Mouse (Mus musculus) ES-E14 (cell line): ENCODE measurements around the gene Spty2d1. TPM values are rescaled to one million over a fixed set of nuclear protein-coding genes. Genes with fewer than 3 reads are reported as not detected.
"Not testable (repeated sequence)": the region's sequence is repeated elsewhere in the genome, so short reads cannot be mapped to it uniquely, and the experiment has no call there.

Experiments
- DNase-seq: peaks from one replicate; pipeline ENCODE4 v3.0.0-alpha.2; 2013; ENCODE audit warnings: low read depth, low spot score
- H3K27ac ChIP-seq: 2 replicates; pipeline ENCODE4 v1.5.1; 2012; ENCODE audit warnings: low read depth, mild to moderate bottlenecking, low read length, moderate library complexity, mixed read lengths; ENCODE audit not compliant: poor library complexity, insufficient read depth, severe bottlenecking
- H3K36me3 ChIP-seq: 2 replicates; pipeline ENCODE4 v1.6.1; 2012; ENCODE audit warnings: mild to moderate bottlenecking, low read length, moderate library complexity, mixed read lengths; ENCODE audit not compliant: control insufficient read depth, poor library complexity, insufficient read depth, severe bottlenecking
- H3K4me1 ChIP-seq, 2 experiments: fragments of 150-350 bp in 1 of 2; sonication (generic) in 1 of 2; 2 replicates each; pipeline ENCODE4 v1.6.1; 2012; ENCODE audit warnings: low read length in 2 of 2, mild to moderate bottlenecking in 1 of 2, mixed read lengths in 1 of 2; ENCODE audit not compliant: control insufficient read depth in 2 of 2, insufficient read depth in 2 of 2, poor library complexity in 1 of 2
- H3K4me3 ChIP-seq, 2 experiments: fragments of 150-350 bp in 1 of 2; sonication (generic) in 1 of 2; 2 replicates each; pipeline ENCODE4 v1.5.1; 2012; ENCODE audit warnings: low read length in 2 of 2, low read depth in 1 of 2, mild to moderate bottlenecking in 1 of 2, mixed read lengths in 1 of 2; ENCODE audit not compliant: insufficient read depth in 1 of 2, poor library complexity in 1 of 2, severe bottlenecking in 1 of 2
- H3K9ac ChIP-seq: 2 replicates; pipeline ENCODE4 v1.6.1; 2012; ENCODE audit warnings: low read depth, mild to moderate bottlenecking, low read length, mixed read lengths; ENCODE audit not compliant: poor library complexity, insufficient read depth, severe bottlenecking
- H3K9me3 ChIP-seq: fragments of 150-350 bp; sonication (generic); 2 replicates; pipeline ENCODE4 v1.6.1; 2012; ENCODE audit warnings: low read depth, mild to moderate bottlenecking, low read length; ENCODE audit not compliant: control insufficient read depth, insufficient read depth
- CHD2 ChIP-seq: IDR thresholded peaks from 2 replicates; pipeline ENCODE4 v1.6.1; 2014; ENCODE audit warnings: mild to moderate bottlenecking, low read depth, low read length, inconsistent platforms
- HCFC1 ChIP-seq: IDR thresholded peaks from 2 replicates; pipeline ENCODE4 v1.6.1; 2012; ENCODE audit warnings: low read length, inconsistent platforms, borderline replicate concordance; ENCODE audit not compliant: insufficient read depth
- MAFK ChIP-seq: IDR thresholded peaks from 2 replicates; pipeline ENCODE4 v1.6.1; 2014; ENCODE audit warnings: mild to moderate bottlenecking, low read depth, low read length, inconsistent platforms; ENCODE audit not compliant: insufficient read depth
- ZC3H11A ChIP-seq: IDR thresholded peaks from 2 replicates; pipeline ENCODE4 v1.6.1; 2012; ENCODE audit warnings: low read depth, mild to moderate bottlenecking, inconsistent platforms, low read length, borderline replicate concordance
- ZNF384 ChIP-seq: IDR thresholded peaks from 2 replicates; pipeline ENCODE4 v1.6.1; 2012; ENCODE audit warnings: low read depth, low read length, inconsistent platforms
- in situ Hi-C, 2 experiments: fragments of 600-800 bp; cut with MboI; formaldehyde crosslinking; loops; one replicate each; pipeline ENCODE4 v1.15.1; 2025; ENCODE audit warnings: low sequenced_read_pairs in 2 of 2, inconsistent platforms in 1 of 2; ENCODE audit not compliant: unreplicated experiment in 2 of 2
- total RNA-seq: library from RNA; depleted of rRNA; stranded (reverse); fragments of 300-350 nt; gene quantifications from 2 replicates; pipeline ENCODE4 v1.2.3, GENCODE M21; 2012

Gene Spty2d1
- total RNA-seq, 1 experiment, result 10.6 TPM

DNA sequence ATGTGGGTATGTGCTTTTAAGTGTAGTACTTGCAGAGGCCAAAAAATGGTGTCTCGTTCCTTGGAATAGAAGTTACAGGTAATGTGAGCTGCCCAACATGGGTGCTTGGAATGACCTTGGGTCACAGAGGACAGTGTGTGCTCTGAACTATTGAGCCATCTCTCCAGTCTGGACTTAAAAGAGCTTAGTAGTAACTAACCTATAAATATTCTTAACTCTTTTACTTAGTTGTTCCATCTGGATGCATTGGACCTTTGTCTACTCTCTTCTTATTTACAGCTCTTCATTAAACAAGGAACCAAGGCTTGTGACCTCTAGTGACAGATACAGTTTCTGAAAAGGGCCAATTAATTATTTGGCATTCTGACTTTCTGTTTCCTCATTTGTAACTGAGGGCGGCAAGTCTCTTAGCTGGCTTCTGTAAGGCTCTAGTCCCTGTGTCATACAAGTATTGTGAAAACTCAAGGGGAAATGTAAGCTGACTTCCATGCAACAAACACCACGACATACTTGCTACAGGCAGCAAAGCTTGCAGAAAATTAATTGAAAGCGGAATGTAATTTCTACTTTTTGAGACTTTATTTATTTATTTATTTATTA is 26.7 kb upstream of the Spty2d1 start:
- DNase-seq, result no peak
- TF ChIP-seq CHD2, result no peak
- TF ChIP-seq MAFK, result no peak
- no peak for TF ChIP-seq ZC3H11A
- TF ChIP-seq HCFC1, result no peak
- no peak for TF ChIP-seq ZNF384
- Histone ChIP-seq H3K9me3 (no peaks in the 10 kb centered on the region), H3K27ac (no peak overlapping the region), H3K36me3 (no peaks in the 10 kb centered on the region), H3K4me1 (no peaks in the 10 kb centered on the region), H3K9ac (no peak overlapping the region), H3K4me3 (no peak overlapping the region)
- in situ Hi-C loops, result loop anchor here in 1 of 2 experiments (10.0 kb wide), 1 partner anchor 110 kb away; no protein-coding TSS in a partner anchor

DNA sequence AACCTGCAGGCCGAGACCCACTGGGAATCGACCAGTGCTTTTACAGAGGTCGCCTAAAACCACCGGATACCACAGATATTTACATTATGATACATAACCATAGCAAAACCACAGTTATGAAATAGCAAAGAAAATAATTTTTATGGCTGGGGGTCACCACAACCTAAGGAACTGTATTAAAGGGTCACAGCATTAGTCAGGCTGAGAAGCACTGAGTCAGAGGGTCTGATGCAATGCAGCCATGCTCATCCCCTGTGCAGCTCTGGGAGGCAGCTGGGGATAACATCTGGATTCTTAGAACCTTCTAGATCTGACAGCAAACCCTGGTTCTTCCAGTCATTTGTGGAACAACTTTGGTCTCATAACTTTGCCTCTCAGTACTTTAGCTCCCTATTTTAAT is 23.2 kb upstream of the Spty2d1 start:
- TF ChIP-seq CHD2, result no peak
- TF ChIP-seq HCFC1, result no peak
- TF ChIP-seq ZC3H11A, result no peak
- TF ChIP-seq ZNF384, result no peak
- TF ChIP-seq MAFK, result no peak
- in situ Hi-C loops, result loop anchor here in 1 of 2 experiments (10.0 kb wide), 1 partner anchor 113 kb away; no protein-coding TSS in a partner anchor
- Histone ChIP-seq H3K27ac (no peak overlapping the region), H3K4me1 (no peaks in the 10 kb centered on the region), H3K36me3 (no peaks in the 10 kb centered on the region), H3K9me3 (no peaks in the 10 kb centered on the region), H3K9ac (no peak overlapping the region), H3K4me3 (no peak overlapping the region)
- DNase-seq, result no peak

DNA sequence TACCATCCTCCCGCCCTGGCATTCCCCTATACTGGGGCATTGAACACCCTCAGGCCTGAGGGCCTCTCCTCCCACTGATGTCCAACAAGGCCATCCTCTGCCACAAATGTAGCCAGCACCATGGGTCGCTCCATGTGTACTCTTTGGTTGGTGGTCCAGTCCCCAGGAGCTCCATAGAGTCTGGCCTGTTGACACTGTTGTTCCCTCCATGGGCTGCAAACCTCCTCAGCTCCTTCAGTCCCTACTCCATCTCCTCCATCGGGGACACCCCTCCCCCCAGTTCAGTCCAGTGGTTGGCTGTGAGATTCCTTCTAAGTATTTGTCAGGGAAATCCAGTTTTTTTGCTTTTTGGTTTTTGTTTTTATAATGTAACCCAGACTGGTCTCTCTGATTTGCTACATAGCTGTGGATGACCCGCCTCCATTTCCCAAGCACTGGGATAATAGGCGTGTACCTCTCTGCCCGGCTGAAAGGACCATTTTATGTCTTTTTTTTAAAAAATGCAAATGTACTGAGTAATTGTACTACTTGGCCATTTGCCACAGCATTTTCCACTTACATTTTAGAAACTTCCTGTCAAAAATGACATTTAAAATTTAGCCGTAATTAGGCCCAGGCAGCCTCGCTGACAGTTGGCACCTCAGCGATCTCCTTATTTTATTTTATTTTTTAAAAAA is 22.4 kb upstream of the Spty2d1 start:
- TF ChIP-seq ZC3H11A (no peak), ZNF384 (no peak), MAFK (no peak), HCFC1 (no peak)
- Histone ChIP-seq H3K9ac (no peak overlapping the region), H3K27ac (no peak overlapping the region), H3K9me3 (no peaks in the 10 kb centered on the region), H3K36me3 (no peaks in the 10 kb centered on the region), H3K4me1 (no peaks in the 10 kb centered on the region), H3K4me3 (no peak overlapping the region)
- no peak for DNase-seq
- in situ Hi-C loops, result loop anchor here in 1 of 2 experiments (10.0 kb wide), 1 partner anchor 114 kb away; no protein-coding TSS in a partner anchor

DNA sequence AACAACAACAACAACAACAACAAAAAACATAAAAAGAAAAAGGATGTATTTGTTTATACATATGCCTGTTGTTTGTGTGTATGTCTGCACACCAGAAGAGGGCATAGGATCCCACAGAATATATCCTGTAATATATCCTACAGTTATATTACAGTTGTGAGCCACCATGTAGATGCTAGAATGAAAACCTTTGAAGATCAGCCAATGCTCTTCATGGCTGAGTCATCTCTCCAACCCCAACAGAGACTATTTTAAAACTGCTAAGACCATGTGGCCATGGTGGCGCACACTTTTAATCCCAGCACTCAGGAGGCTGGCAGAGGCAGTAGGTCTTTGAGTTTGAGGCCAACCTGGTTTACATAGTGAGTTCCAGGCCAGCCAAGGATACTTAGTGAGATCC is 19.3 kb upstream of the Spty2d1 start:
- DNase-seq, result no peak
- Histone ChIP-seq H3K9ac (no peak overlapping the region), H3K4me3 (no peak overlapping the region), H3K36me3 (no peaks in the 10 kb centered on the region), H3K27ac (no peak overlapping the region), H3K9me3 (no peaks in the 10 kb centered on the region), H3K4me1 (no peaks in the 10 kb centered on the region)
- in situ Hi-C loops, result no loop called here
- TF ChIP-seq MAFK, result no peak

DNA sequence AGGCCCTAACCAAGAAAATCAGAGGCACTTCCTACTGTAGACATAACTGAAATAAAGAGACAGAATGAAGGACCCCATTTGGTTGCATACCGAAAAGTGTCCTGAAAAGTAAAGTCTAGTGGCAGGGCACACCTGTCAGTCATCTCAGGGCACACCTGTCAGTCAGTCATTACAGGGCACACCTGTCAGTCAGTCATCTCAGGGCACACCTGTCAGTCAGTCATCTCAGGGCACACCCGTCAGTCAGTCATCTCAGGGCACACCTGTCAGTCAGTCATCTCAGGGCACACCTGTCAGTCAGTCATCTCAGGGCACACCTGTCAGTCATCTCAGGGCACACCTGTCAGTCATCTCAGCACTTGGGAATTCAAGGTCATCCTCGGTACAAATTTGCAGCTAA is 18.7 kb upstream of the Spty2d1 start:
- H3K36me3 ChIP-seq, DNase-seq, H3K27ac ChIP-seq, H3K4me3 ChIP-seq, H3K9ac ChIP-seq, in situ Hi-C loops, H3K4me1 ChIP-seq, H3K9me3 ChIP-seq: not testable (repeated sequence)
